Mouse (Mus musculus) myocyte (in vitro differentiated cells): ENCODE results near the gene Gpc6.

ENCODE experiments used
- CEBPB ChIP-seq: IDR thresholded peaks from 2 replicates; pipeline ENCODE4 v1.6.1; 2011; ENCODE audit warnings: mild to moderate bottlenecking, moderate library complexity; ENCODE audit not compliant: poor library complexity, insufficient read depth, severe bottlenecking
- E2F4 ChIP-seq: IDR thresholded peaks from one replicate; pipeline ENCODE4 v1.6.1; 2011; ENCODE audit warnings: mild to moderate bottlenecking, control low read depth, moderate library complexity; ENCODE audit not compliant: insufficient read depth
- MYOD1 ChIP-seq, 3 experiments: IDR thresholded peaks; one replicate each; pipeline ENCODE4 v1.6.1; 2011; ENCODE audit warnings: control low read depth in 2 of 3, low read depth in 2 of 3, mild to moderate bottlenecking in 2 of 3, moderate library complexity in 1 of 3; ENCODE audit not compliant: insufficient read length in 2 of 3, control insufficient read depth in 1 of 3
- MYOG ChIP-seq, 3 experiments: IDR thresholded peaks; one replicate each; pipeline ENCODE4 v1.6.1; 2011; ENCODE audit warnings: control low read depth in 2 of 3, low read depth in 2 of 3, mild to moderate bottlenecking in 2 of 3; ENCODE audit not compliant: insufficient read length in 2 of 3, control insufficient read depth in 1 of 3, insufficient read depth in 1 of 3
- POLR2A ChIP-seq: IDR thresholded peaks from one replicate; pipeline ENCODE4 v1.6.1; 2011; ENCODE audit warnings: low read depth, mild to moderate bottlenecking, control low read depth, moderate library complexity; ENCODE audit not compliant: insufficient read length
- POLR2AphosphoS2 ChIP-seq: IDR thresholded peaks from one replicate; pipeline ENCODE4 v1.6.1; 2011; ENCODE audit warnings: low read depth, control low read depth; ENCODE audit not compliant: insufficient read length
- REST ChIP-seq: IDR thresholded peaks from one replicate; pipeline ENCODE4 v1.6.1; 2011; ENCODE audit warnings: mild to moderate bottlenecking, control low read depth, moderate library complexity; ENCODE audit not compliant: insufficient read depth, insufficient read length
- SRF ChIP-seq: IDR thresholded peaks from one replicate; pipeline ENCODE4 v1.6.1; 2011; ENCODE audit warnings: low read depth; ENCODE audit not compliant: control insufficient read depth, insufficient read length
- TCF12 ChIP-seq: IDR thresholded peaks from one replicate; pipeline ENCODE4 v1.6.1; 2011; ENCODE audit warnings: mild to moderate bottlenecking, control low read depth; ENCODE audit not compliant: poor library complexity, insufficient read depth, severe bottlenecking
- TCF3 ChIP-seq: IDR thresholded peaks from one replicate; pipeline ENCODE4 v1.6.1; 2011; ENCODE audit warnings: low read depth, control low read depth; ENCODE audit not compliant: insufficient read length
- USF1 ChIP-seq: IDR thresholded peaks from one replicate; pipeline ENCODE4 v1.6.1; 2011; ENCODE audit warnings: low read depth, mild to moderate bottlenecking, control low read depth, moderate library complexity

DNA sequence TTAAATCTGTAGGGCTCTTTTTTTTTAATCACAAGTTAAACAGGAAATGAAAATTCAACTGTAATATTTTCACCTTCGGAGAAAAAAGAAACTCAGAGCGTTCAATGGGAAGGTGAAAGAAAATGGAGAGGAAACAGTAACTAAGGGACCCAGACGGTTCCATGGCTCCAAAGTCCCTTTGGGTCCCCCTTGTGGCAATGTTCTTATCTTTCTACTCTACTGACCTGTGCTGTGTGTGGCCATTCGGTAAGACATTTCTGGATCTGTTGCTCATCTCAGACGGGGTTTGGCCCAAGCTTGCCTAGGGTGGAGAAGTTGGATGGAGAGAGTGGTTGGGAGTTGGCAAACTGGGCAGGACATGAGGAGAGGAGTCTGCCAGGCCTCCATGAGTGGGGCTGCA is 1026.6 kb downstream of the Gpc6 start:
- TF ChIP-seq SRF = no peak
- no peak for TF ChIP-seq POLR2A
- TF ChIP-seq TCF12 = no peak
- TF ChIP-seq E2F4 = no peak
- TF ChIP-seq CEBPB = no peak
- no peak for TF ChIP-seq MYOG (IDR thresholded peaks at IDR 0.05; ENCODE audit: control insufficient read depth in 1 of 3, insufficient read depth in 1 of 3, insufficient read length in 2 of 3, low read depth in 2 of 3)
- no peak for TF ChIP-seq REST
- no peak for TF ChIP-seq USF1
- no peak for TF ChIP-seq TCF3
- no peak for TF ChIP-seq POLR2AphosphoS2
- TF ChIP-seq MYOD1 (IDR thresholded peaks at IDR 0.05; ENCODE audit: control insufficient read depth in 1 of 3, insufficient read length in 2 of 3, low read depth in 2 of 3) = no peak
